Mouse (Mus musculus) naive thymus-derived CD4-positive, alpha-beta T cell, adult 2 months (primary cell): ENCODE results near the gene Ltb4r2.

Experiments used
- DNase-seq: peaks from one replicate; pipeline ENCODE4 v3.0.0-alpha.2; 2011; ENCODE audit warnings: low read depth

Ltb4r2 gene

DNA sequence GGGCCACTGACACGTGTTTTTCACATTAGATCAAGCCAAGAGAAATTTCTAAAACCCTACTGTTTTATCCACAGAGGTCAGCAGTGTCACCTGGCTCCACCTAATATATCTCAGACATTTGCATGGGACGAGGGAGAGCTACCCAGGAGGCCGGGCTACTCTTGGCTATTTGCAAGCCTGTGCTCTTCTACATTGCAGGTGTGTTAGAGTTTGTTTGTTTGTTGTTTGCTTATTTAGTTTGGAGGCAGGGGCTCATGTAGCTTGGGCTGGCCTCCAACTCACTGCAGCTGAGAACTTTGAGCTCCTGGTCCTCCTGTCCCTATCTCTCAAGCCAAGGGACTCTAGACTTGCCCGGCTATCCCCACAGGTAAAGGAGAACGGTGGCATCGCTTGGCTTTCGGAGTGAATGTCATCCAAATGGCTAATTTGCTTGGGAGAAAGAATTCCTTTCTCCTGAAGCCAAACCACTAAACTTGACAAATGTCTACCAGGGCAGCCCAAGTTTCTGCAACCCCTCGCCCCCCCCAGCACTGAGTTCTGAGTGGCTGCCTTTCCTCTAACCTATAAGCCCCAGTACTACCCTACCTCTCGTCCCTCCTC lies 21.2 kb downstream of the Ltb4r2 start:
- DNase-seq = no peak

DNA sequence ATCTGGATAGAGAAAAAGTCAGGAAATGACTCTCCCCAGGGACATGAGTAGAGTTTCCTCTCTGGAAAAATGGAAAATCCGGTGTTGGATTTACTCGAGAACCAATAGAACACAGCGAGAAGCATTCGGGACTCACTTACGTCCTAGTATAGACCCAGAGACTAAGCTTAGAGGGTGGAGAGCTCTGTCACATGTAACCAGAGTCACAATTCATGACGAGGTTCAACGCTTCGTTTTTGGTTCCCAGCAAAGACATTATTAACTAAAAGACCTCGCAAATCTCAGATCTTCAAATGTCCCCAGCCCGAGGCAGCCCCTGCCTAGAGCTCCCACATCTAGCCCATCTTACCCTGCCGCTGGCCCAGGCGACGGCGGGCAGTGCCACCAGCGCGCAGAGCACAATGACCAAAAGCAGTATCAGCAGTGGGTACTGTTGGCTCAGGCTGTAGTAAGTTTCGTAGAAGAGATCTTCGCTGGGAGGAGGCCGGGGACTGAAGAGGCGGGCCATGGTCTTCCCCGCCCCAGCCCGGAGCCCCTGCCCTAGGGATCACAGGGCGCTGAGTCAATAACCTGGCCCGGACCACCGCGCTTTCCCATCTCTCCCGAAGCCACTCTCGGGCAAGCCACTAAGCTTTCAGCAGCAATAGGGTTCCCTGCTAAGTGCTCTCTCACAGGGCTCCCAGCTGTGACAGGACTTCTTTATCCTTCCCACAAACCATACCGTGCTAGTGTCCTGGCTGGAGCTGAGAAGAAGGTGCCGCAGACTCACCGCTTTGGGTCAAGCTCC lies 22.1 kb downstream of the Ltb4r2 start:
- no peak for DNase-seq

DNA sequence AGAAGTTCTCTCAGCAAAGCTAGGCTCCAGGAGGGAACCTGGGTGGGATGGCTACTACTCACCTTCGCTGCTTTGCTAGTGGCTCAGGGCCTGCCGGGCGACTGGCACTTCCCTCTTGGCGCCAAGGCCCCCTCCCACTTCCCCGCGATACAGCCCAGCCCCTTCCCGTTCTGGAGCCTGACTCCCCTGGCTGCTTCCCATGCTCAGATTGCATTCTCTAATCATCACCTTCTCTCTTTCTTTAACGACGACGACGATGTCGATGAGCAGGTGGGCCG lies 22.7 kb downstream of the Ltb4r2 start, which contains the start of gene Adcy4:
Gene Adcy4, minus strand, starts transcription at position 138 of the 278 bp plus-strand sequence.
- no peak for DNase-seq

DNA sequence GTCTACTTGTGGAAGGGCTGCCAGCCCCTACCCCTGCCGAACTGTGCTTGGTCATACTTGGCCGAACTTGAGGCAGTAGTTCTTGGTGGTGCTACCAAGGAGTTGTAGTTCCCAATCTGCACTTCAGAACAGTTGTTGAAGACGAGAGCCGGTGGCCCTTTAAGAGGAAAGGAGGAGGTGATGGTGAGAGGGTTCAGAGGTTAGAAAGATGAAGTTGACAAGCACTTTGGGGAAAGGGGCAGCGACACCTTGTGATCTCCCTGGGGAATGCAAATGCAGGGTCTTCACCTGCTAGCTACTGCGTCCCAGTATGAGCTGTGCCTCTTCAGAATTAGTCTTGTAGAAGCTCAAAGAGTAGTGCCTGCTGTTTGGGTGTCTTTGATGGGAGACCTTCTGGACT lies 24.0 kb downstream of the Ltb4r2 start:
- DNase-seq = no peak

DNA sequence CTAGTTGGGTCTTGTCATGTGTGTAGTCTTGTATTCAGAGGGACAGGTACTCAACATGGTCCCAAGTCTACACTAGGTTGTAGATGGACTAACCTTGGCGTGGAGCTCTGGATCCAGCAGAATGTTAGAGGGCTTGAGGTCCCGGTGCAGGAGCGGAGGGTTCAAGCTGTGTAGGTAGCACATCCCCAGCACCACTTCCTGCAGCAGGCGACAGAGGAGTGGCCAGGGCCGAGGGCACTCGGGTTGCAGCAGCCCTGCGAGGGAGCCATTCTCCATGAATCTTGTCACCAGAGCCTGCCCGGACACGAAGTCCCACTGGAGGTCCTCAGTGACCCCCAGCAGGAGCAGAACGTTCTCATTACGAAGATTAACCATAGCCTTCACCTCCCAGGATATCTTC lies 26.5 kb downstream of the Ltb4r2 start:
- DNase-seq = peak; percentile 16

DNA sequence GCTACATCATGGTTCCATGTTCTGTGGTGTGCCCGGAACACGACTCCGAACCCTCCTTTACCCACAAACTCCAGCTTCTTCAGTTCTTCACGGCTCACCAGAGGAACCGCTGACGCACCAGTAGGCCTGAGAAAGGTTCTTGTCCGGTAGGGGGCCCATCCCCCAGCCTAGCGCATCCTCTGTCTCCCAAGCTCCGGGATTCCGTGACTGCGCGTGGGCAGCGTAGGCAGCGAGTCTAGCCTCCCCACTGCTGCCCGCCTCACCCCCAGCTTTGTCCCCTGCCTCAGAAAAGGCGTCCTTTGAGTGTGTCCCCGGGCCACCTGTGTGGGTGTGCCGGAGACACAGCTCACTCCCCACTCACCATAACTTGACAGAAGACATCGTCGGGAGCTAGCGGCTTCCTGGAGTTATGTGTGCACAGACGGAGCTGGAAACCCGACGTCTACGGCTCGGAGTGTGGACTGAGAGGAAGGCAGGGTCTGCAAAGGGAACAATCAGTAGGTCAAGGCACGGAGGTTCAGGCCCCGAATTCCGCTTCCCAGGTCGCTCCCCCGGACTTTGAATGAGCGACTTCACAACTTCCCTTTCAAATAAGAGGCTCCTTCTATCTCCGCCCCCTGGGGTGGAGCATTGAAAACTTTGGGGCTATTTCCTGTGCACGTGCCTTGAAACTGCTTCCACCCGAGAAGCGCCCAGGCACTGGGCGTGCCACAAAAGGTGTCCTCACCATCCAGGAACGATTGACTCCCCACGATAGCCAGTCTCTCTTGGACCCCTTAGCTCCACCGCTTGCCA lies 27.2 kb downstream of the Ltb4r2 start, which contains the start of gene Ripk3:
Gene Ripk3, minus strand, starts transcription at position 610 of the 795 bp plus-strand sequence.
- peak; percentile 82 for DNase-seq

DNA sequence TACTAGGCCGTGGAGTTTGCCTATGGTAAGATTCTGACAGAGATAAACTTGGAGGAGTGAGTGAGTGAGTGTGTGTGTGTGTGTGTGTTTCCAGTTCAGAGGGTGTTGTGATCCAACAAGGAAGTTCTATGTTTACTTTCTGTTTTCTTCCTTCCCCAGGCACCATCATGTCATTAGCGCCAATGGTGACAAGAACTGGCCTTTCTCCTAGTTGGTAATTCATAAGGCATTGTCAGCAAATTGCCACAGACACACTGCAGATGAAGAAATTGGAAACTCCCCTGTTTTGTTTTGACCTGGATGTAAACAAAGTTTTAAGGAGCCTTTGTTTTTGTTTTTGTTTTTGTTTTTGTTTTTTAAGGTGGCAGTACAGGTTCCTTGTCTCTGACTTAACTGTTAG lies 32.2 kb downstream of the Ltb4r2 start:
- DNase-seq = no peak

DNA sequence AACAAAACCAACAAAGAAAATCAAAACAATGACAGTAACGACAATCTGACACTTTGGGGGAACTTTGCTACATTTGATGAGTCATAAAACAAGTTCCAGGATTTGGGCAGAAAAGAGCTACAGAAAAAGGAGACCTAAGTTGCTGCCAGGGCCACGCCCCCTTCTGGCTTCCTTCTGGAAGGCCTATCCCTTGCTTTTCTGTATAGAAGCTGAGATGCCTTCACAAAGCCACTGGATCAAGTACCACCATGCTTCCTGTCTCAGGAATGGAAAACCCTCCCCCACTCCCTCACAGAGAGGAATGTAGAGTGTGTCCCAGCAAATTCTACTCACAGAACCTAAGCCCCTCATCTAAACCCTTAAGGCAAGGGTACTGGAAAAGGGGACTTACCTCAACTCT lies 32.7 kb downstream of the Ltb4r2 start:
- no peak for DNase-seq

DNA sequence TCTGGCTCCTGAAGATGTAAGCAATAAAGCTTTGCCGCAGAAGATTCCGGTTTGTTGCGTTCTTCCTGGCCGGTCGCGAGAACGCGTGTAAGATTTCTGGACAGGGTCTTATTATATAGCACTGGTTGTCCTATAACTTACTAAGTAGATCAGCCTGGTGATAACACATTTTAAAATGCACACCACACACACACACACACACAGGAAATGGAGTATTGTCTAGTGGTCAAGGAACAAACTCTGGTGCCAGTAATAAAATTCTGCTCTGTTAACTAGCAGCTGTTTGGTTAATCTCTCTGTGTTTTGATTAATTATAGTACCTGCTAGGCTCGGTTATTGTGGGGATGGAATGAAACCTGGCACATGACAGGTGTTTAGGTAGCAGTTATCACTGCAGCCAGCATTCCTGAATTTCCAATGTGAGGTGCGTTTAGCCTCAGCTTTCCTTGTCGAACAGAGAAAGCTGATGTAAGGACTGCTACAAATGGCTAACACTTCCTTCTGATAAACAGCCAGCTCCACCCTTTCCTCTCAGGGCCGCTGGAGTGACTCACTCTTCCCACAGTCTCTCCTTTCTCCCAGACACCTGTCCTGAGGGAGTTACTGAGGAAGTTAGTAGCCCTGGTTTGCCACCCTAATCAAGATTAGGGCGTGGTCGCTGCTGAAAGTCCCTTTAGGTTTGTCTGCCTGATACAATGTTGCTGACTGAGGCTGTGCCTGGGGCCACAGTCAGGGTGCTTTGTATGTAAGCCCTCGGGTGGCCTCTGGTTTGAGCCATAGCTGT lies 34.3 kb downstream of the Ltb4r2 start:
- no peak for DNase-seq
